Mouse (Mus musculus) kidney, adult 2 months (tissue): Measurements from ENCODE around the gene Zdhhc14.

Experiments
- CTCF ChIP-seq: fragments of 200-500 bp; conservative IDR thresholded peaks from 2 replicates; pipeline ENCODE4 v1.5.1; 2011; ENCODE audit warnings: low read depth, mild to moderate bottlenecking, control low read depth, low read length, moderate library complexity, mixed read lengths; ENCODE audit not compliant: insufficient read depth, insufficient read length
- POLR2A ChIP-seq: fragments of 200-500 bp; IDR thresholded peaks from one replicate; pipeline ENCODE4 v1.6.1; 2011; ENCODE audit warnings: low read depth, low read length, control low read depth

DNA sequence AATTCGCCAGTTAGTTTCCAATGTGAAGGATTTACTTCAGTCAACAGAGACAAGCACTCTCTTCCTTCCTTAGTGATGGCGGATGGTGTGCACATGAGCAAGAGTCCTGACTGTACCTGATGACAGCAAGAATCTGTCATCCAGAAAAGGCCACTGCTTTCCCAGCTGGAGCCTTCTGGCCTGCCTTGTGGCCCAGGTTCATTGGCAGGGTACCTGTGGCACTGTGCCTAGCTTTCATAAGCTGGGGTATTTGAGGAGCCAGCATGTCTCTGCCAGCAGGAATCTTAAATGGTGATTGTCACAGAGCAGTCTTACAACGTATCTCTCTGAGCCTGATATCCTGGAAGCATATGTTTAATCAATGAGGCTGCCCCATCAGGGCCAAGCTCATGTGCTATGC is 258.7 kb downstream of the Zdhhc14 start:
- no peak for TF ChIP-seq CTCF
- no peak for TF ChIP-seq POLR2A
